9 mouse cellular contexts compared by ENCODE assay signal in the genomic region with DNA sequence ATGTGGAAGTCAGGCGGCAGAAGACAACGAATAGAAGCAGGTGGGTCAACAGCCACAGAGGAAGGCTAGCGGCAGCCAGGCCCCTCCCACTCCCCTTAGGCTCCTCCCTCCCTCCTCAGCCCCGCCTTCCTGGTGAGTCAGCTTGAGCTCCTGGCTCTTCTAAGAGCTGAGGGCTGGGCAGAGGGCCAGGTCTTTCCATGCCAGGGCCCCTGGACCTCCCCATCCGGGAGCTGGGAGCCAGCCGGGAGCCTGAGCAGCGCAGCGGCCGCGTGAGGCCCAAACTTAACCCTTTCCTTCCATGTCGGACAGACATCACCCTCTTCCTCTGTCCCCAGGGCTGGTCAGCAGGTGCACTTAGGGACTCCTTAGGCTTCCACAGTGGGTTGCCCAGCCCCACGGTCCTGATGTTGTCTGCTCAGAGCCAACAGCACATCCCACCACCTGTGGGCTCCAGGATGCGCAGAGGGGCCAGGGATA.
DNase-seq lines count a peak whose midpoint lies in the region; ATAC-seq and TF ChIP-seq lines count a peak whose summit lies in the region.
"Had no signal": no experiment of that assay in that cellular context is flagged by ENCODE, and none has a peak within 500 bp of the region (broad histone marks: within the 10 kb centered on the region; RNA-seq: fewer than 3 reads in every experiment).

No protein-coding gene starts in this region.

- 1% methylated on average over 13 of the region's 13 CpGs for WGBS in forebrain, embryonic 10.5 days
- WGBS in heart, embryonic 13.5 days = 3% methylated on average over 13 of the region's 13 CpGs
- 2% methylated on average over 13 of the region's 13 CpGs for WGBS in kidney, postnatal 0 days
- WGBS in midbrain, postnatal 0 days = 4% methylated on average over 13 of the region's 13 CpGs
- 3% methylated on average over 13 of the region's 13 CpGs for WGBS in stomach, embryonic 16.5 days

- H3K27ac ChIP-seq in forebrain, embryonic 10.5 days = peak overlapping the region; percentile 60
- H3K27ac ChIP-seq in heart, embryonic 13.5 days (replicated peaks) = peak overlapping the region; percentile 90
- H3K27ac ChIP-seq in kidney, postnatal 0 days = no peak overlapping the region
- H3K27ac ChIP-seq in midbrain, postnatal 0 days (ENCODE audit: low read depth, low read length) = peak overlapping the region; percentile 38; the same call in 1 of the 2 replicates
- H3K27ac ChIP-seq in stomach, embryonic 16.5 days (ENCODE audit: low read length) = peak overlapping the region; percentile 85

- no peaks in the 10 kb centered on the region for H3K36me3 ChIP-seq in forebrain, embryonic 10.5 days (replicated peaks)
- peaks cover 35% of the 10 kb centered on the region for H3K36me3 ChIP-seq in heart, embryonic 13.5 days
- H3K36me3 ChIP-seq in kidney, postnatal 0 days (ENCODE audit: insufficient read depth, low read length) = no peaks in the 10 kb centered on the region
- no peaks in the 10 kb centered on the region for H3K36me3 ChIP-seq in midbrain, postnatal 0 days (ENCODE audit: insufficient read depth, low read length)
- no peaks in the 10 kb centered on the region for H3K36me3 ChIP-seq in stomach, embryonic 16.5 days (ENCODE audit: control insufficient read depth, insufficient read depth, low read length)
- H3K36me3 ChIP-seq: G1E had no signal

- peaks cover 29% of the 10 kb centered on the region for H3K4me1 ChIP-seq in forebrain, embryonic 10.5 days
- H3K4me1 ChIP-seq in heart, embryonic 13.5 days = peaks cover 53% of the 10 kb centered on the region
- H3K4me1 ChIP-seq in kidney, postnatal 0 days (replicated peaks; ENCODE audit: insufficient read depth, low read length) = peaks cover 9% of the 10 kb centered on the region
- peaks cover 3% of the 10 kb centered on the region for H3K4me1 ChIP-seq in midbrain, postnatal 0 days (ENCODE audit: insufficient read depth, low read length)
- peaks cover 24% of the 10 kb centered on the region for H3K4me1 ChIP-seq in stomach, embryonic 16.5 days (ENCODE audit: control insufficient read depth, insufficient read depth, low read length)

- no peak for TF ChIP-seq CTCF in kidney, postnatal 0 days (IDR thresholded peaks at IDR 0.05; ENCODE audit: low read depth)
- no peak for TF ChIP-seq CTCF in midbrain, postnatal 0 days (IDR thresholded peaks at IDR 0.05)

- peaks cover 4% of the 10 kb centered on the region; the same call in 1 of the 2 replicates for H3K9me3 ChIP-seq in forebrain, embryonic 10.5 days
- 0 out of 2 replicates have a peak, but pooled peaks cover 6% of the 10 kb centered on the region for H3K9me3 ChIP-seq in heart, embryonic 13.5 days
- no peaks in the 10 kb centered on the region for H3K9me3 ChIP-seq in kidney, postnatal 0 days (replicated peaks; ENCODE audit: low read length)
- no peaks in the 10 kb centered on the region for H3K9me3 ChIP-seq in midbrain, postnatal 0 days (ENCODE audit: low read length)
- H3K9me3 ChIP-seq in stomach, embryonic 16.5 days (replicated peaks; ENCODE audit: control insufficient read depth, low read length) = 0 out of 2 replicates have a peak, but pooled peaks cover 6% of the 10 kb centered on the region

- H3K9ac ChIP-seq in heart, embryonic 13.5 days = peak overlapping the region; percentile 71
- no peak overlapping the region for H3K9ac ChIP-seq in kidney, postnatal 0 days (ENCODE audit: low read depth, low read length)
- peak overlapping the region; percentile 33; the same call in 1 of the 2 replicates for H3K9ac ChIP-seq in midbrain, postnatal 0 days (replicated peaks; ENCODE audit: low read length, poor library complexity, severe bottlenecking)
- H3K9ac ChIP-seq in stomach, embryonic 16.5 days (ENCODE audit: low read length) = peak overlapping the region; percentile 62

- H3K4me3 ChIP-seq in forebrain, embryonic 10.5 days = peak overlapping the region; percentile 36
- peak overlapping the region; percentile 33 for H3K4me3 ChIP-seq in heart, embryonic 13.5 days
- H3K4me3 ChIP-seq in kidney, postnatal 0 days (replicated peaks; ENCODE audit: low read depth, low read length) = no peak overlapping the region
- H3K4me3 ChIP-seq in midbrain, postnatal 0 days (ENCODE audit: low read depth, low read length) = peak overlapping the region; percentile 18; the same call in 1 of the 2 replicates
- peak overlapping the region; percentile 27 for H3K4me3 ChIP-seq in stomach, embryonic 16.5 days (replicated peaks; ENCODE audit: low read length)

- DNase-seq in 3T3-L1 (ENCODE audit: low read depth, low spot score) = peak; percentile 99
- DNase-seq in brain, embryonic 18.5 days (ENCODE audit: low read depth, low spot score) = peak; percentile 57
- peak; percentile 76 for DNase-seq in forebrain, embryonic 10.5 days (ENCODE audit: extremely low spot score, low spot score)
- peak; percentile 94 for DNase-seq in kidney, postnatal 0 days (ENCODE audit: low spot score)
- DNase-seq in liver = peak; percentile 80
- peak; percentile 94 for DNase-seq in midbrain, postnatal 0 days (ENCODE audit: low spot score)

- peak overlapping the region; percentile 67 for H3K4me2 ChIP-seq in heart, embryonic 13.5 days
- peak overlapping the region; percentile 32 for H3K4me2 ChIP-seq in kidney, postnatal 0 days (ENCODE audit: low read length)
- peak overlapping the region; percentile 50 for H3K4me2 ChIP-seq in midbrain, postnatal 0 days (ENCODE audit: low read depth, low read length, poor library complexity, severe bottlenecking)
- H3K4me2 ChIP-seq in stomach, embryonic 16.5 days (ENCODE audit: low read depth, low read length) = peak overlapping the region; percentile 55

- ATAC-seq in heart, embryonic 13.5 days (ENCODE audit: extremely low read depth, insufficient number of reproducible peaks, low FRiP score, low TSS enrichment) = peak; percentile 88
- ATAC-seq in kidney, postnatal 0 days (replicated peaks; ENCODE audit: low FRiP score, low read depth) = peak; percentile 93
- peak; percentile 87 for ATAC-seq in midbrain, postnatal 0 days (ENCODE audit: low FRiP score)
- ATAC-seq in stomach, embryonic 16.5 days (ENCODE audit: insufficient read depth, low FRiP score) = peak; percentile 93

- peaks cover 46% of the 10 kb centered on the region for H3K27me3 ChIP-seq in forebrain, embryonic 10.5 days (ENCODE audit: poor library complexity, severe bottlenecking)
- H3K27me3 ChIP-seq in heart, embryonic 13.5 days (replicated peaks) = peaks cover 12% of the 10 kb centered on the region; the same call in 1 of the 2 replicates
- no peaks in the 10 kb centered on the region for H3K27me3 ChIP-seq in kidney, postnatal 0 days (ENCODE audit: insufficient read depth, low read length)
- no peaks in the 10 kb centered on the region for H3K27me3 ChIP-seq in midbrain, postnatal 0 days (ENCODE audit: insufficient read depth, low read length)
- no peaks in the 10 kb centered on the region for H3K27me3 ChIP-seq in stomach, embryonic 16.5 days (ENCODE audit: control insufficient read depth, insufficient read depth, low read length)
